Mouse (Mus musculus): Measurements from ENCODE around the gene Olfr1020.

The Olfr1020 gene

GRCm38 (mm10) chr2:85846730-85847129 lies at the start of gene Olfr1020:
Olfr1020 (plus strand) TSS chr2:85847030.
- no peak for DNase-seq

GRCm38 (mm10) chr2:85802444-85802843 lies 44.4 kb upstream of the Olfr1020 start, which contains the start of gene Olfr1016:
Olfr1016 (minus strand) TSS chr2:85802544.
- no peak for DNase-seq

GRCm38 (mm10) chr2:85804501-85804900 lies 42.3 kb upstream of the Olfr1020 start:
- no peak for DNase-seq

- DNase-seq = no peak
Observed at GRCm38 (mm10) chr2:85818179-85818578, 28.7 kb upstream of the Olfr1020 start, which contains the start of gene Olfr1018. Olfr1018 (plus strand) TSS chr2:85818479.

GRCm38 (mm10) chr2:85845383-85845782 lies 1.4 kb upstream of the Olfr1020 start, which contains the start of gene Olfr1019:
Olfr1019 (minus strand) TSS chr2:85845483.
- no peak for DNase-seq

- DNase-seq = no peak
Observed at GRCm38 (mm10) chr2:85868294-85868693, 21.5 kb downstream of the Olfr1020 start, which contains the start of gene Olfr1022. Olfr1022 (plus strand) TSS chr2:85868594.

- no peak for DNase-seq
Observed at GRCm38 (mm10) chr2:85885340-85885739, 38.5 kb downstream of the Olfr1020 start, which contains the start of gene Olfr1023. Olfr1023 (plus strand) TSS chr2:85885640.

All from kidney, postnatal 4 days (tissue).